Mouse (Mus musculus) forebrain, embryonic 13.5 days (tissue): ENCODE measurements around the gene Insm1. TPM values are rescaled to one million over a fixed set of nuclear protein-coding genes. Genes with fewer than 3 reads are reported as not detected.

Experiments used
- ATAC-seq: fragments of 200-750 bp; cut with Nextera tagmentation; 2 replicates; pipeline ENCODE4 v1.8.0; 2017
- H3K27ac ChIP-seq: fragments of 300-500 bp; sonication (generic); 2 replicates; pipeline ENCODE4 v1.5.1; 2015; ENCODE audit warnings: inconsistent platforms, mild to moderate bottlenecking, moderate library complexity
- H3K27me3 ChIP-seq: fragments of 300-500 bp; sonication (generic); 2 replicates; pipeline ENCODE4 v1.6.1; 2015; ENCODE audit warnings: mild to moderate bottlenecking, inconsistent platforms
- H3K36me3 ChIP-seq: fragments of 300-500 bp; sonication (generic); 2 replicates; pipeline ENCODE4 v1.6.1; 2015; ENCODE audit warnings: mild to moderate bottlenecking, inconsistent platforms; ENCODE audit not compliant: poor library complexity, severe bottlenecking
- H3K4me1 ChIP-seq: fragments of 300-500 bp; sonication (generic); 2 replicates; pipeline ENCODE4 v1.6.1; 2015; ENCODE audit warnings: inconsistent platforms
- H3K4me2 ChIP-seq: fragments of 300-500 bp; sonication (generic); 2 replicates; pipeline ENCODE4 v1.6.1; 2015; ENCODE audit warnings: inconsistent platforms, mild to moderate bottlenecking, moderate library complexity
- H3K4me3 ChIP-seq: fragments of 300-500 bp; sonication (generic); 2 replicates; pipeline ENCODE4 v1.5.1; 2015; ENCODE audit warnings: mild to moderate bottlenecking, inconsistent platforms
- H3K9ac ChIP-seq: fragments of 300-500 bp; sonication (generic); 2 replicates; pipeline ENCODE4 v1.6.1; 2015; ENCODE audit warnings: mild to moderate bottlenecking, inconsistent platforms
- H3K9me3 ChIP-seq: fragments of 300-500 bp; sonication (generic); replicated peaks from 2 replicates; pipeline ENCODE4 v1.6.1; 2016; ENCODE audit warnings: inconsistent platforms
- WGBS: fragments of 180-500 bp; shearing (Covaris S2); methylation state at CpG from one replicate; pipeline ENCODE4 v1.1.7; 2015; 5-methylcytosine and 5-hydroxymethylcytosine counted together
- polyA plus RNA-seq: library from polyadenylated mRNA; unstranded; fragments of >200 nt; fragmentation: Nextera tagmentation; extraction: Ambion mirVana; gene quantifications from 2 replicates; pipeline ENCODE4 v1.2.1, GENCODE M21; 2015

The Insm1 gene
- polyA plus RNA-seq, 1 experiment from 2014 or later, result 12.8 TPM

DNA sequence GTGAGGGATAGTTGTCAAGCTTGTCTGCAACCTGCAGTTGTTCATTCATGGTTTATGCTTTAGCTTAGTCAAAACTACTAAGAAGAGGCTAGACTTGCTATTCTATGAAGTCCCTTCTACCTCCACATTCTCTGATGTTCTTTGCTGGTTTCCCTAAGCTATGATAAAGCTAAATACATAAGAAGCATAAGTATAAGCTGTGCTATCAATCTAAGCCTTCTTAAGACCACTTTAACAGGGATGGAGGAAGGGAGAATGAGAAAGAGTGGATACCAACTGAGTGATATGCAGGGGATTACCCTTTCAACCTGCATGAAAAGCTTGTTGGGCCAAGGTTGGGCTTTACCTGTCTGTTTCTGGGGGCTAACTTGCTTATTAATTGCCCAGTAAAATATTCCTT lies 33.9 kb downstream of the Insm1 start:
- Histone ChIP-seq H3K4me2 (no peak overlapping the region), H3K27ac (no peak overlapping the region), H3K36me3 (no peaks in the 10 kb centered on the region), H3K4me3 (no peak overlapping the region), H3K4me1 (peaks cover 50% of the 10 kb centered on the region), H3K9ac (no peak overlapping the region), H3K9me3 (no peaks in the 10 kb centered on the region), H3K27me3 (no peaks in the 10 kb centered on the region)
- ATAC-seq, result no peak

DNA sequence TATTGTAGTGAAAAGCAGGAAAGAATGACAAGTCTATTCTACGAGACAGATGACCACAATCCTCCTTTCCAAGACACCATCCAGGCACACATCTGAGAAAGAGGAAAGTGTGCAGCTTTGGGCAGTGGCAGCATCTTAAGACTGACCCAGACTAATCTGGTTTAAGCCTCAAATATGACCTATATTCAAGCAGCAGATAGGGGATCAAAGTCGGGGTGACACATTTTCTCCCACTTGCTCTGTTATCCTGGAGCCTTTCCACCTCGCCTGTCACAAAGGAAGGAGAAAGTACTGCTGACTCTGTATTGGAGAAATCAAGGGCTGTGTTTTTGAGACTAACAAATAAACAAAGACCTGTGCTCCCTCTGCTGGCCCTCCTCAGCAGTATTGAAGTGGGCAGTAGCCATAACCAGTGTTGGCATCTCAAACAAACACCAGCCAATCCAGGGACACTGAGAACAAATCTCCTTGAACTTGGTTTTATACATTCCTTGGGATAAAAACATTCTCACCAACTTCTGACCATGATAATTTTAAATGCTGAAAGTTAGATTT lies 34.7 kb downstream of the Insm1 start:
- no peak overlapping the region for H3K4me2 ChIP-seq
- peaks cover 57% of the 10 kb centered on the region for H3K4me1 ChIP-seq
- no peak overlapping the region for H3K4me3 ChIP-seq
- no peaks in the 10 kb centered on the region for H3K36me3 ChIP-seq
- peak overlapping the region; percentile 75 for H3K27ac ChIP-seq
- no peaks in the 10 kb centered on the region for H3K27me3 ChIP-seq
- WGBS, result 36% methylated on average over 3 of the region's 3 CpGs
- no peak overlapping the region for H3K9ac ChIP-seq
- H3K9me3 ChIP-seq, result no peaks in the 10 kb centered on the region
- ATAC-seq, result peak; percentile 57

DNA sequence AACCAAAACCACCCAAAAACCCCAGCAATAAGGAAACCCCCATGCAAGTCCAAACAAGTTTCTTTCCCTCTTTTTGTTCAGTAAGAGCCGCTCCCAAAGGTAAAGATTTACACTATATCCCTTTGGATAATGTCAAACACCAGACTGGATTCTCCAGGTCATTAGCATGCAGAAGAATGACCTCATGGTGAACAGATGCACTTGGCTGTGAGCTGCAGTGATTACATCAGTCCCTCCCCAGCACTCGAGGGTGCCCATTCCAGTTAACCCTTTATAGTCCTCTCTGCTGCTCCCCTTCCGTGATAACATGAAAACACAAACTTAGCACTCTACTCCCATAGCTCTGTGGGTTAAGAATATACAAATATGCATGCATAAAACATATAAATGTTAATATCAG lies 35.3 kb downstream of the Insm1 start:
- H3K4me3 ChIP-seq, result no peak overlapping the region
- no peaks in the 10 kb centered on the region for H3K9me3 ChIP-seq
- no peaks in the 10 kb centered on the region for H3K36me3 ChIP-seq
- H3K4me2 ChIP-seq, result 0 out of 2 replicates have a peak overlapping the region, but pooled peaks have one; percentile 3
- H3K27ac ChIP-seq, result peak overlapping the region; percentile 75
- WGBS, result 8% methylated on average over 3 of the region's 3 CpGs
- peak; percentile 72 for ATAC-seq
- H3K27me3 ChIP-seq, result no peaks in the 10 kb centered on the region
- H3K9ac ChIP-seq, result no peak overlapping the region
- peaks cover 63% of the 10 kb centered on the region for H3K4me1 ChIP-seq

DNA sequence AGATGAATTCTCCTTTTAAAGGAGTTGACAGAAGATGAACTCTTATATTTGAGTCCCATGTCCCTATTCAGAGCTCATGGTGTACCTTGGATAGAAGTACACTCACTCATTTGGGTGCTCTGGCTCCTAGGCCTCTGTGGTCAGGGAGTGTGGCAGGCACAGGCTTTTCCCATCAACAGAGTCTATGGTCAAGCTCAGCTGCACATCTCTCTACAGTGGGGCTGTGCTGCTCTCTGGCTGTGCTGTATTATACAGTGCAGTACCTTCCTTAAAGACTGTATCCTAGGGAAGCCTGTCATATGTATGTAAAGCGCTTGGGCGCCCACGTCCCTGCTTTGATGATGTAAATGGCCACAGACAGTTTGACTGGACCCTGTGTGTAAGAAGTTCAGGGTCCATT lies 35.9 kb downstream of the Insm1 start:
- 72% methylated on average over 3 of the region's 3 CpGs for WGBS
- H3K4me3 ChIP-seq, result no peak overlapping the region
- no peaks in the 10 kb centered on the region for H3K27me3 ChIP-seq
- no peaks in the 10 kb centered on the region for H3K36me3 ChIP-seq
- H3K27ac ChIP-seq, result peak overlapping the region; percentile 63; the same call in 1 of the 2 replicates
- H3K9me3 ChIP-seq, result no peaks in the 10 kb centered on the region
- ATAC-seq, result no peak
- H3K4me1 ChIP-seq, result peaks cover 69% of the 10 kb centered on the region
- no peak overlapping the region for H3K4me2 ChIP-seq
- peak overlapping the region; percentile 9; the same call in 1 of the 2 replicates for H3K9ac ChIP-seq

DNA sequence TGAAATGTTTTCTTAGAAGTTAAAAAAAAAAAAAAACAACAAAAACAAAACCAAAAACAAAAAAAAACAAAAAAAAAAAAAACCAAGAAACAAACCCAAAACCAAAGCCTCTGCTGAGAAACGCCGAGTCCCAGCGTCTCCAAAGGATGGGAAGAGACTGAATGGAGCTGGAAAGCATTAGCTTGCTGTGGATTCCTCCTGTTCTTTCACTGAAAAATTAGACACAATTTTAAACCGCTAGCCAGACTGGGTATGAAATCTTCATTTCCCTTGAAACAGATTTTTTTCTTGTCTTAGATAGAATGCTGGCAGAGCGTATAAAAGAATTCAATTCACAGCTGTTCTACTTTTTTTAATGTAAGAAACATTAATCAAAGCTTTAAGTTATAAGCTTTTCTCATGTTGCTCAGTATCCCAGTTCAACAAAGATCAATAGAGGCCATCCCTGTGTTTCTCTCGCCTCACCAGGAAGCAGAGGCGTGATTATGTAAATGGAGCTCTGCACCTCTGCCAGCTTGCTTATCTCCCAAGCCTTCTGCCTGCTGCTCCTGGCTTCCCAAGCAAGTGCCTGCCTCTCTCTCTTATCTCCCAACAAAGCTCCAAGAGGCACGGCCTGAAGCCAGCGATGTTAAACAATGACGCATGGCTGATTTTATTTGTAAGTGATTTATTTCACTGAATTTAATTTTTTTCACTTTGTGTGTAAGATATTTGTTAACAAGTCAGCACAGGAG lies 37.2 kb downstream of the Insm1 start:
- Histone ChIP-seq H3K27me3 (no peaks in the 10 kb centered on the region), H3K9me3 (no peaks in the 10 kb centered on the region), H3K4me1 (peaks cover 80% of the 10 kb centered on the region), H3K4me2 (peak overlapping the region; percentile 39), H3K36me3 (no peaks in the 10 kb centered on the region), H3K27ac (peak overlapping the region; percentile 86), H3K4me3 (no peak overlapping the region), H3K9ac (0 out of 2 replicates have a peak overlapping the region, but pooled peaks have one; percentile 10)
- 13% methylated on average over 10 of the region's 10 CpGs for WGBS
- ATAC-seq, result peak; percentile 33; the same call in 1 of the 2 replicates

DNA sequence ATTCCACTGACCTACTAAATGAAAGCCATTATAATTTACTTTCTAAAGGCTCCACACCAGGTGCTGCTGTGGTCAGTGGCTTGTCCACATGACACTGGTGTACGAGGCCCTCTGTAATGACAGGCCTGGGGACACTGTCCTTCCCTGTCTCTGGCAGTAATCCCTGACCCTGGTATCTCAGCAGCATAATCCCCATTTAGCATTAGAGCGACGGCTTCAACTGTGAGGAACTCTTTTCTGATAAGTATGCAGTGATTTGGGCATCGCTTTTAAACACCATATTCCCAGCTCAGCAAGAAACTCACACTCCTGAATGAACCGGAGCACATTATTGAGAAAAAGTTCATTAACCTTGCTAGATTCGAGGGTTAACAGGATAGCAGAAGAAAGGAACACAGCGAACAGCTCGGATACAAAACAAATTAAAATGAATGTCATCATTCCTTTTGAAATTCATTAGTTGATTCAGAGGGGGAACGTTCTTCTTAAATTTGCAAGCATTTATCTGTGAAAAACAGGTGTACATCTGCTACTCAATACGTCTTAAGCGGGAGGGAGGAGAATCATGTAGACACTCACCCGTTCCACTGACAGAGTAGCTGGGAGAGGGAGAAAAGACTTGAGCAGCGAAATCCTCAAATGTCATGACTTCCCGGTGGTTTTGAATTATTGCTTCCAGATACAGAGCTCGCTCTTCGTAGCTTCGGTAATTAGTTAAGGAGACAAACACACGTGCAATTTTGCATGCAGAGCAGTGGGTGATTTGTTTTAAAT lies 38.3 kb downstream of the Insm1 start:
- Histone ChIP-seq H3K4me1 (peaks cover 82% of the 10 kb centered on the region), H3K4me2 (peak overlapping the region; percentile 31), H3K9ac (no peak overlapping the region), H3K9me3 (no peaks in the 10 kb centered on the region), H3K27me3 (no peaks in the 10 kb centered on the region), H3K4me3 (no peak overlapping the region), H3K27ac (peak overlapping the region; percentile 86), H3K36me3 (no peaks in the 10 kb centered on the region)
- ATAC-seq, result no peak
- WGBS, result 19% methylated on average over 18 of the region's 18 CpGs

DNA sequence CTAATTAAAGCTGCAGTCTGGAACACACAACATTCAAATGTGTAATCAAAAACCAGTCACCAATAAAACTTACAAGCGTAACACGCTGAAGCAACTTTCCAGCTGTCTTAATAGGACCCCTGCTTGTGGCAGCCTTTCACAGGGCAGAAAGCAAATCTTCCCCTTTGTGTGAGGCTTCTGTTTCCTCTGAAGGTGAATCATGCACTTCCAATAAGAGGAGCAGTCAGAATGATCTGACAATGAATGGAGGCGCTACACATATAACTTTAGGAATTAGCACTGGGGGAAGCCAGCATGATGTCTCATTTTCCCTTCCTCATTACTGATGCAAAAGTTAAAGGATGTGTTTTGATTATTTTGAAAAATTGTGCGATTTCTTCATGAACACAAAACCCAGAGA lies 39.4 kb downstream of the Insm1 start:
- WGBS, result 41% methylated on average over 4 of the region's 4 CpGs
- Histone ChIP-seq H3K27ac (peak overlapping the region; percentile 48), H3K9ac (no peak overlapping the region), H3K9me3 (no peaks in the 10 kb centered on the region), H3K27me3 (no peaks in the 10 kb centered on the region), H3K4me2 (no peak overlapping the region), H3K4me3 (no peak overlapping the region), H3K36me3 (no peaks in the 10 kb centered on the region), H3K4me1 (peaks cover 76% of the 10 kb centered on the region)
- ATAC-seq, result no peak

DNA sequence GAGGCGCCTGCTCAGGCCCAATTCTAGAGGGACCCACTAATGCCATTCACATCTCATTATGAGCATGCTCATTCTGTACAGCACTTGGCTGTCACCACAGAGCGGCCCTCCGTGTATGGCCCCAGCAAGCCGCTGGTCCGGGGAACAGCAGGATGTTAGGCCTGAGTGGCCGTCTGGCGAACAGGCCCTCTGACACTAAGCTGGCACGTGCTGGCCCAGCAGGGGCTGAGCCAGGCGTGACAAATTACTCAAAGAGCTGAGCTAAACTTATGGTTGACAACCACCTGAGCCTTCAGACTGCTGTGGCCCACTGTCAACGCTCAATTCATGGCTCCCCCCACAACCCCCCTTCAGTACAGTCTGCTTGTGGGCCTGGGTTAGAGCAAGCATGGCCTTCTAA lies 40.5 kb downstream of the Insm1 start:
- Histone ChIP-seq H3K9ac (no peak overlapping the region), H3K36me3 (no peaks in the 10 kb centered on the region), H3K4me3 (no peak overlapping the region), H3K27me3 (no peaks in the 10 kb centered on the region), H3K27ac (peak overlapping the region; percentile 45), H3K4me2 (no peak overlapping the region), H3K4me1 (peaks cover 66% of the 10 kb centered on the region), H3K9me3 (no peaks in the 10 kb centered on the region)
- 7% methylated on average over 10 of the region's 10 CpGs for WGBS
- peak; percentile 85 for ATAC-seq

DNA sequence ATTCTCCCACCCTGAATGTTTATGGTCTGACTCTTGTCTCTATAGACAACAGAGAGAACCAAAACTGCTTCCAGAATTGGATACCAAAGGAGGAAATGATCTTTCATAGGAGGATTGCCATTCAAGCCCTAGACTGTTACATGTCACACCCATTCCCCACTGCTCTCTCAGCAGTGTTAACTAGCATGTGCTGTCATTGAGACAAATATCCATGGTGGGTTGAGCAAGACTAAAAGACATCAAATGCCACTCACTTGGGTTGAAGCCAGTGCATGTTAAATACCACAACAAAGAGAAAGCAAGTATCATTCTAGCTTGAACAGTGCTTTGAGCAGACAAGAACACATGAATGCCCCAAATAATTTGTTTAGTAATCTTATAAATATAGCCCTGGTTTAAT lies 41.2 kb downstream of the Insm1 start:
- no peak overlapping the region for H3K9ac ChIP-seq
- no peaks in the 10 kb centered on the region for H3K9me3 ChIP-seq
- no peak overlapping the region for H3K4me3 ChIP-seq
- no peaks in the 10 kb centered on the region for H3K36me3 ChIP-seq
- peaks cover 58% of the 10 kb centered on the region for H3K4me1 ChIP-seq
- H3K4me2 ChIP-seq, result no peak overlapping the region
- H3K27ac ChIP-seq, result no peak overlapping the region; the same call in 1 of the 2 replicates
- ATAC-seq, result no peak
- H3K27me3 ChIP-seq, result no peaks in the 10 kb centered on the region

DNA sequence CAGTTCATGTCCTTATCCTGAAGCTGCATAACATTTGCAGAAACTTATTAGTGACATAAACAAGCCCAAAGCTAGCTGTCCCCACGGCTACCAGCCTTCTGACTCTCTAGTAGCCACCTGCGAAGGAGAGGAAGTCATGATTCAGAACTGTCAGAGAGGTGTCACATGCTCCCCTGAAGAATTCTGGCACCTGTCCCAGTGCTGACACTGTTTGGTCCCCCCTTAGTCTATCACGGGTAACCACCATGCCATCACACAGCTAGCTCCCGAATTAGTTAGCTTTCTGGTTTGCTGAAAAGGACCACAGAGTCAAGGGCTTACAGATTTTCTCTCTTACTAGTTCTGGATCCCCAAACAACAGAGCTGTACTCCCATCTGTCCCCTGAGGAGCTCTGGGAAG lies 43.3 kb downstream of the Insm1 start:
- no peaks in the 10 kb centered on the region for H3K27me3 ChIP-seq
- H3K27ac ChIP-seq, result no peak overlapping the region
- H3K9me3 ChIP-seq, result no peaks in the 10 kb centered on the region
- H3K4me1 ChIP-seq, result peaks cover 41% of the 10 kb centered on the region
- ATAC-seq, result no peak
- H3K4me2 ChIP-seq, result no peak overlapping the region
- no peak overlapping the region for H3K9ac ChIP-seq
- 71% methylated on average over 4 of the region's 4 CpGs for WGBS
- no peaks in the 10 kb centered on the region for H3K36me3 ChIP-seq
- no peak overlapping the region for H3K4me3 ChIP-seq

DNA sequence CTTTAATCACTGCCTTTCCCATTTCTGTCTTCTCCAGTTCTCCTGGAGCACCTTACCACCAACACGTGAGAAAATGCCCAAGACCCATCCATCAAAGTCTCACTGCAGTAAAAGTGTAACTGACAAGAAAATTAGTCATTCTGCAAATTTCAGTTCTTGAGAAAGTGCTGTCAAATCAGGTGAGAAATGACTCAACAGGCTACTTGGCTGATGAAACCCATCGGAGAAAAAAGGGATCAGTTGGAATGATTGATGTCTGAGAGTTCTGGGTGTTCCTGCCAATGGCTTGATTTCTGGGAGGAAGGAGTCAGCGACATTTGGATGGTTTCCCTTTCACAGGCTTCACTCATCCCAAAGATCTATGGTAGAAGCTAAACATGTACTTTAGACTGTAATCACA lies 44.8 kb downstream of the Insm1 start:
- H3K27ac ChIP-seq, result no peak overlapping the region
- H3K4me1 ChIP-seq, result peaks cover 26% of the 10 kb centered on the region
- H3K4me2 ChIP-seq, result no peak overlapping the region
- WGBS, result 93% methylated on average over 3 of the region's 3 CpGs
- H3K4me3 ChIP-seq, result no peak overlapping the region
- H3K27me3 ChIP-seq, result no peaks in the 10 kb centered on the region
- H3K9me3 ChIP-seq, result no peaks in the 10 kb centered on the region
- no peak for ATAC-seq
- no peak overlapping the region for H3K9ac ChIP-seq
- no peaks in the 10 kb centered on the region for H3K36me3 ChIP-seq
